Mouse (Mus musculus) thymus, adult 2 months (tissue): ENCODE measurements around the gene Cacng4.

Experiments used
- CTCF ChIP-seq: fragments of 200-500 bp; IDR thresholded peaks from 2 replicates; pipeline ENCODE4 v1.5.1; 2012; ENCODE audit warnings: mild to moderate bottlenecking, control low read depth, low read length, moderate library complexity, borderline replicate concordance; ENCODE audit not compliant: control insufficient read depth, poor library complexity, insufficient read depth; ENCODE audit errors: extremely low read depth
- POLR2A ChIP-seq: fragments of 200-500 bp; IDR thresholded peaks from 2 replicates; pipeline ENCODE4 v1.6.1; 2012; ENCODE audit warnings: mild to moderate bottlenecking, low read length, control low read depth, moderate library complexity; ENCODE audit not compliant: control insufficient read depth, poor library complexity, insufficient read depth; ENCODE audit errors: extremely low read depth

GRCm38 (mm10) chr11:107812941-107813648 is 18.7 kb upstream of the Cacng4 start:
- TF ChIP-seq POLR2A (no peak), CTCF (no peak)
